Mouse (Mus musculus): ENCODE measurements at regions not wholly inside any gene's neighbourhood (a gene's known extent, or its start where the extent isn't known, plus 50 kb on each side); places are given as distances from the start of the nearest gene placed in this dataset.

- ATAC-seq (replicated peaks; ENCODE audit: low FRiP score, low TSS enrichment, poor library complexity, severe bottlenecking), result no peak
Measured at GRCm38 (mm10) chr16:74749006-74749405, 337.4 kb upstream of the Robo2 start.

DNA sequence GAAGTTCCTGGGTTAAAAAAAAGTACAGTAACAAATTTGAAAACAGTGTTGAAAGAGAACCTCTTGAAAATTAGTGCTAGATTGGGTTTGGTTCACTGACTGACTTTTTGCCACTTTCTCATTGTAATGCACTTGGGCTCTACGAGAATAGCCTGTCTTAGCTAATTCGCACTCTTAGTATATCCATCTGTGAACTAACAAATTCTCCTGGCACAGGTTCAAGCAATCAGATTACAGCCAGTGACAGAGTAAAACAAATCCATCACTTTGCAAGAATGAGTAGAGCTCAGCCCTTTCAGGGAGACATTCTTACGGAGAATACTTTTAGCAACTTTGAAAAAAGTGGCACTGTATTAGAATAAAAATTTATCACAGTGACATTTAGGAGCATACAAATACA is 331.9 kb upstream of the Robo2 start:
- ATAC-seq (replicated peaks; ENCODE audit: low FRiP score, low TSS enrichment, poor library complexity, severe bottlenecking), result no peak

GRCm38 (mm10) chr16:74739194-74740135 is 327.8 kb upstream of the Robo2 start:
- ATAC-seq (replicated peaks; ENCODE audit: low FRiP score, low TSS enrichment, poor library complexity, severe bottlenecking), result no peak

GRCm38 (mm10) chr16:74732940-74733776 is 321.5 kb upstream of the Robo2 start:
- no peak for ATAC-seq (replicated peaks; ENCODE audit: low FRiP score, low TSS enrichment, poor library complexity, severe bottlenecking)

GRCm38 (mm10) chr16:74730169-74730794 is 318.7 kb upstream of the Robo2 start:
- no peak for ATAC-seq (replicated peaks; ENCODE audit: low FRiP score, low TSS enrichment, poor library complexity, severe bottlenecking)

GRCm38 (mm10) chr16:74723217-74723616 is 311.6 kb upstream of the Robo2 start:
- ATAC-seq (replicated peaks; ENCODE audit: low FRiP score, low TSS enrichment, poor library complexity, severe bottlenecking), result no peak

DNA sequence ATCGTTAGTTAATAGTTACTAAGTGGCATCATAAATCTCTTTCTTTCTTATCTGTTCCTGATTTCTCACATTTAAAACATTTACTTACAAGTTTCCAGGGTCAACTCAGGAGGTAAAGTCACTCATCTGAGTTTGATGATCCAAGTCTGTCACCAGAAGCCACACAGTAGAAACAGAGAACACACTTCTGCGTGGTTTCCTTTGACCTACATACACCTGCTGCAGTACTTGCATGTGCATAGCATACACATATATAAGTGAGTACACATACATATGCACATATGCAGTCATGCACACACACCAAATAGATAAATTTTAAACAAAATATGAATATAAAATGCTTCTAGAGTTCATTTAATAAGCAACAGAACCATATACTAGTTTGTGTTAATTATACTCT is 306.5 kb upstream of the Robo2 start:
- no peak for ATAC-seq (replicated peaks; ENCODE audit: low FRiP score, low TSS enrichment, poor library complexity, severe bottlenecking)

GRCm38 (mm10) chr16:74717622-74718021 is 306.0 kb upstream of the Robo2 start:
- no peak for ATAC-seq (replicated peaks; ENCODE audit: low FRiP score, low TSS enrichment, poor library complexity, severe bottlenecking)

DNA sequence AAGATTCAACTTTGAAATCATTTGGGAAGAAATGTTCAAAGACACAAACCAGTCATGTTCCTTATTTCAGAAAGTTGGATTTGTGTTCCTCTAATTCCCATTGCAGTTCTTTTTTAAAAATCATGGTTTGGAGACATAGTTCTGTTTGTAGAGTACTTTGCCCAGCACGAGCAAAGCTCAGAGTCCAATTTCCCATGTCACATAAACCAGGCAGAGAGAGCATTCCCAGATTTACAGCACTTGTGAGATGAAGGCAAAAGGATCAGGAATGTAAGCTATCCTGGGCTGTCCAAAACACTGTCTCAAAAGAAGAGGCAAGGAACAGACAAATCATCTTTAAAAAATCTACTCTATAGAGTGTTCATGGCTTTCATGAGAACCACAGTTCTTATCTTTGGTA is 303.3 kb upstream of the Robo2 start:
- no peak for ATAC-seq (replicated peaks; ENCODE audit: low FRiP score, low TSS enrichment, poor library complexity, severe bottlenecking)

- no peak for ATAC-seq (replicated peaks; ENCODE audit: low FRiP score, low TSS enrichment, poor library complexity, severe bottlenecking)
Measured at GRCm38 (mm10) chr16:74712515-74712914, 300.9 kb upstream of the Robo2 start.

GRCm38 (mm10) chr16:74702067-74702466 is 290.4 kb upstream of the Robo2 start:
- no peak for ATAC-seq (replicated peaks; ENCODE audit: low FRiP score, low TSS enrichment, poor library complexity, severe bottlenecking)

- ATAC-seq (replicated peaks; ENCODE audit: low FRiP score, low TSS enrichment, poor library complexity, severe bottlenecking), result no peak
Measured at GRCm38 (mm10) chr16:74683371-74683770, 271.7 kb upstream of the Robo2 start.

DNA sequence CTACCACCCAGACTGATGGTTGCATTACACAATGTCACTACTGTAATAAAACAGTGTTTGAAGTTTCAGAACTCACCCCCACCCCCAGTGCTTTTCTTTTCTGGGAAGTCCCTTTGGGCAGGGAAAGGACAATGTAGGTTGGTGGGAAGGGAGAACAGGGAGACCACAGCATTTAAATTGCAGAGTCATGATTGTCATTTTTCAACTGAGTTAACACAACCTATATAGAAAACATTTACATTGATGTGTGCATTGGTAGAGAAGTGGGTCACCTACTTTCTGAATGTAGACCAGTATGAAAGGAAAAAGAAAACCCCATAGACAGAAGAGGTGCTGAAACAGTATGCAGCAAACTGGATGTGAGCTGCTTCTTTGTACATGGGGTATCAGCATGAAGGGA is 264.0 kb upstream of the Robo2 start:
- no peak for ATAC-seq (replicated peaks; ENCODE audit: low FRiP score, low TSS enrichment, poor library complexity, severe bottlenecking)

DNA sequence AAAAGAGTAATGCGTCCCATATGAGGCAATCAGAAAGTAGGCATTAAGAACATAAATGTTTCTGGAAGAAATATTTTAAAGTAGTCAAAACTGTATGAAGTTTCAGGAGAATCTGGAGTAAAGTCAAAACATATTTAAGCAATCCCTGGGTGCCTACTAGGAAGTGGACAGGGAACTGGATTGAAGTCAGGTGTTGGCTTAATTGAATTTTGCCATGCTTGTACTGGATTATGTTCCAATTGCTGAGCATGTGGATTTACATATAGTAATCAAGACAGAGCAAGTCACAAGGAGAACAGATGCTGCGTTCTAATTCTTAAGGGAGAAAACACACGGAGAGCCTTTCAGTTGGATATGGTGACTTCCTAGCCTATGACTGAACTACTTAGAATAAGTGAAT is 259.8 kb upstream of the Robo2 start:
- ATAC-seq (replicated peaks; ENCODE audit: low FRiP score, low TSS enrichment, poor library complexity, severe bottlenecking), result no peak

GRCm38 (mm10) chr16:74664337-74664736 is 252.7 kb upstream of the Robo2 start:
- no peak for ATAC-seq (replicated peaks; ENCODE audit: low FRiP score, low TSS enrichment, poor library complexity, severe bottlenecking)

GRCm38 (mm10) chr16:74651244-74651643 is 239.6 kb upstream of the Robo2 start:
- ATAC-seq (replicated peaks; ENCODE audit: low FRiP score, low TSS enrichment, poor library complexity, severe bottlenecking), result no peak

DNA sequence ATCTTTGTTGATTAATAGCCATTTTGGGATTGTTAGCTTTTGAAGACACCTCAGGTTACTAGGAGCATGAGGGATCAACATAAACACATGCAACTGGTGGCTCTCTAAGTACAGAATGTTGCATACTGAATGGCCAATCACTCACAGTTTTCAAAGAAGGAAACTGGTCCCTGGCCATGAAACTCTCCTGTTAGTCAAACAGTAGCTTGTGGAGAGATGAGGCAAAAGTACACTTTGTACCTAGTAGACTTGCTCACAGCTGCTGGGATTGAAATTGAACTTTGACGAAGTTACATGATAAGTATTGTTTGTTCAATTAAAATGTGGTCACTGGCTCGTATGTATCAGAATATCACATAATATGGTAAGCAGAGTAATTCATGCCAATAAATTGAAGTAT is 237.6 kb upstream of the Robo2 start:
- ATAC-seq (replicated peaks; ENCODE audit: low FRiP score, low TSS enrichment, poor library complexity, severe bottlenecking), result no peak

DNA sequence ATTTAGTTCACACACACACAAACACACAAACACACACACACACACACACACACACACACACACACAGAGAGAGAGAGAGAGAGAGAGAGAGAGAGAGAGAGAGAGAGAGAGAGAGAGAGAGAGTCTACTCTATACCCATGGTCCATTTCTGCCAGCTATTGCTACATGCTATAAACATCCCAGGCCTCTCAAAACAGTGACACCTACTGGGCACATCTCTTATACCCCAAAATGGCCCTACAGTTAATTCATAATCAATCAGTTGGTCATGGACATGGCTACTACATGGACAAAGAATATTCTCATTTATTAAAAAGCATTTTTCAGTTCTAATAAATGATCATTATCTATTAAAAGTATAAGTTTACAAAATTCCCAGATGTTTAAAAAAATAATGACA is 236.8 kb upstream of the Robo2 start:
- ATAC-seq (replicated peaks; ENCODE audit: low FRiP score, low TSS enrichment, poor library complexity, severe bottlenecking), result no peak

- no peak for ATAC-seq (replicated peaks; ENCODE audit: low FRiP score, low TSS enrichment, poor library complexity, severe bottlenecking)
Measured at GRCm38 (mm10) chr16:74644750-74645366, 233.2 kb upstream of the Robo2 start.

DNA sequence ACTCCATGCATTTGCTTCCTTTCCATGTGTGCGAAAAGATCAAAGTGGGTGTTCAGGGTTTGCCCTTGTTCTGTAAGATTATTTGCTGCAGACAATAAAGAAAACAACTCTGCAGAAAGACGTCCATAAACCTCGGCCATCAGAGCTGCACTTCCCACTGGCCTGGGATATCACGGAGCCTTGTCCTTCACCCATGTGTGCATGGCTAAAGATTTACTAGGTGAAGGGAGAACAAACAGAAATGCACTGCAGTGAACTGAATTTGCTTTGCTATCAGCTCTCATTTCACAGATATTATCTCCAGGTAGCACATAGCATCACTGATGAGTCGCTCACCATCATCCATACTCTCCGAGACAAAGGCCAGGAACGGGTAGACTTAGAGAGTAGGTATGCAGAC is 228.2 kb upstream of the Robo2 start:
- no peak for ATAC-seq (replicated peaks; ENCODE audit: low FRiP score, low TSS enrichment, poor library complexity, severe bottlenecking)

Measured in megakaryocyte-erythroid progenitor cell, adult 5-6 weeks (primary cell).